Mouse (Mus musculus) cortical plate, adult 2 months (tissue): ENCODE data around the gene Rps6ka5. TPM values are rescaled to one million over a fixed set of nuclear protein-coding genes. Genes with fewer than 3 reads are reported as not detected.
A peak's percentile ranks its signal among the peaks of the same experiment; 100 is the strongest.

ENCODE experiments used
- H3K27ac ChIP-seq: fragments of 200-500 bp; 2 replicates; pipeline ENCODE4 v1.5.1; 2012; ENCODE audit warnings: low read length, control low read depth, inconsistent platforms; ENCODE audit not compliant: insufficient read depth
- H3K4me1 ChIP-seq: fragments of 200-500 bp; 2 replicates; pipeline ENCODE4 v1.6.1; 2011; ENCODE audit warnings: low read length; ENCODE audit not compliant: control insufficient read depth, insufficient read depth
- H3K4me3 ChIP-seq: fragments of 200-500 bp; 2 replicates; pipeline ENCODE4 v1.5.1; 2011; ENCODE audit warnings: mild to moderate bottlenecking, low read length, control low read depth; ENCODE audit not compliant: insufficient read depth
- CTCF ChIP-seq: fragments of 200-500 bp; IDR thresholded peaks from 2 replicates; pipeline ENCODE4 v1.5.1; 2011; ENCODE audit warnings: mild to moderate bottlenecking, control low read depth, low read length; ENCODE audit not compliant: insufficient read depth; ENCODE audit errors: extremely low read depth
- POLR2A ChIP-seq: fragments of 200-500 bp; IDR thresholded peaks from 2 replicates; pipeline ENCODE4 v1.6.1; 2011; ENCODE audit warnings: mild to moderate bottlenecking, low read length, control low read depth; ENCODE audit not compliant: insufficient read depth; ENCODE audit errors: extremely low read depth
- polyA plus RNA-seq: library from polyadenylated mRNA; depleted of rRNA; stranded (reverse); fragments of >200 nt; gene quantifications from 2 replicates; pipeline ENCODE4 v1.2.3, GENCODE M21; 2012

Gene Rps6ka5
- polyA plus RNA-seq, 1 experiment = 10.8 TPM

GRCm38 (mm10) chr12:100681241-100681640 is 45.5 kb downstream of the Rps6ka5 start:
- no peak overlapping the region for H3K27ac ChIP-seq
- H3K4me3 ChIP-seq = no peak overlapping the region
- no peak for TF ChIP-seq CTCF
- no peak for TF ChIP-seq POLR2A
- H3K4me1 ChIP-seq = no peaks in the 10 kb centered on the region

- Histone ChIP-seq H3K4me1 (no peaks in the 10 kb centered on the region), H3K4me3 (no peak overlapping the region), H3K27ac (no peak overlapping the region)
- no peak for TF ChIP-seq CTCF
- no peak for TF ChIP-seq POLR2A
Observed at GRCm38 (mm10) chr12:100680676-100681075, 46.1 kb downstream of the Rps6ka5 start.

GRCm38 (mm10) chr12:100670647-100671199 is 56.1 kb downstream of the Rps6ka5 start:
- no peak overlapping the region for H3K27ac ChIP-seq
- H3K4me1 ChIP-seq = no peaks in the 10 kb centered on the region
- TF ChIP-seq POLR2A = no peak
- TF ChIP-seq CTCF = no peak
- no peak overlapping the region for H3K4me3 ChIP-seq

- no peak overlapping the region for H3K27ac ChIP-seq
- no peaks in the 10 kb centered on the region for H3K4me1 ChIP-seq
- no peak overlapping the region for H3K4me3 ChIP-seq
- TF ChIP-seq CTCF = no peak
- TF ChIP-seq POLR2A = no peak
Observed at GRCm38 (mm10) chr12:100665294-100665693, 61.5 kb downstream of the Rps6ka5 start.

GRCm38 (mm10) chr12:100660076-100660475 is 66.7 kb downstream of the Rps6ka5 start:
- no peak for TF ChIP-seq POLR2A
- TF ChIP-seq CTCF = no peak
- no peaks in the 10 kb centered on the region for H3K4me1 ChIP-seq
- no peak overlapping the region for H3K4me3 ChIP-seq
- no peak overlapping the region for H3K27ac ChIP-seq

GRCm38 (mm10) chr12:100655972-100656371 is 70.8 kb downstream of the Rps6ka5 start:
- Histone ChIP-seq H3K27ac (no peak overlapping the region), H3K4me3 (no peak overlapping the region), H3K4me1 (no peaks in the 10 kb centered on the region)
- TF ChIP-seq POLR2A = no peak
- no peak for TF ChIP-seq CTCF

GRCm38 (mm10) chr12:100641936-100642335 is 84.8 kb downstream of the Rps6ka5 start:
- no peaks in the 10 kb centered on the region for H3K4me1 ChIP-seq

GRCm38 (mm10) chr12:100640726-100641125 is 86.1 kb downstream of the Rps6ka5 start:
- peaks cover 4% of the 10 kb centered on the region; the same call in 1 of the 2 replicates for H3K4me1 ChIP-seq
- no peak for TF ChIP-seq POLR2A
- no peak for TF ChIP-seq CTCF
- no peak overlapping the region for H3K27ac ChIP-seq
- no peak overlapping the region for H3K4me3 ChIP-seq

More at GRCm38 (mm10) chr12:100641936-100642335, 84.8 kb downstream of the Rps6ka5 start:
- Histone ChIP-seq H3K4me3 (no peak overlapping the region), H3K27ac (no peak overlapping the region)
- TF ChIP-seq POLR2A (no peak), CTCF (no peak)

- Histone ChIP-seq H3K27ac (no peak overlapping the region), H3K4me1 (peaks cover 4% of the 10 kb centered on the region; the same call in 1 of the 2 replicates), H3K4me3 (no peak overlapping the region)
- TF ChIP-seq POLR2A (no peak), CTCF (peak; percentile 52)
Observed at GRCm38 (mm10) chr12:100639680-100640079, 87.1 kb downstream of the Rps6ka5 start.

- no peak for TF ChIP-seq CTCF
- TF ChIP-seq POLR2A = no peak
- Histone ChIP-seq H3K27ac (no peak overlapping the region), H3K4me1 (peaks cover 5% of the 10 kb centered on the region; the same call in 1 of the 2 replicates)
Observed at GRCm38 (mm10) chr12:100637886-100638285, 88.9 kb downstream of the Rps6ka5 start.

GRCm38 (mm10) chr12:100636733-100637132 is 90.0 kb downstream of the Rps6ka5 start:
- Histone ChIP-seq H3K27ac (no peak overlapping the region), H3K4me3 (no peak overlapping the region), H3K4me1 (peaks cover 5% of the 10 kb centered on the region; the same call in 1 of the 2 replicates)
- TF ChIP-seq POLR2A (no peak), CTCF (no peak)

More at GRCm38 (mm10) chr12:100637886-100638285, 88.9 kb downstream of the Rps6ka5 start:
- no peak overlapping the region for H3K4me3 ChIP-seq
